Mouse (Mus musculus): ENCODE measurements around the gene Ergic1. TPM values are rescaled to one million over a fixed set of nuclear protein-coding genes. Genes with fewer than 3 reads are reported as not detected.

Ergic1 gene
- total RNA-seq (2023) = 16.5 and 25.5 TPM in 2 replicates

GRCm38 (mm10) chr17:26561290-26561640, at the start of gene Ergic1:
TSS of gene Ergic1 (plus strand) at chr17:26561489.

GRCm38 (mm10) chr17:26561651-26562181, 427 bp downstream of the Ergic1 start, which contains the start of gene Dusp1:
TSS of gene Dusp1 (minus strand) at chr17:26562128.

GRCm38 (mm10) chr17:26662978-26663683, 101.8 kb downstream of the Ergic1 start, which contains the start of gene Atp6v0e:
TSS of gene Atp6v0e (plus strand) at chr17:26663231.

Other genes starting within 250 kb of the Ergic1 start
- 7.8 and 9.3 TPM in 2 replicates for gene Neurl1b, start 146.7 kb upstream of the Ergic1 start, total RNA-seq (2023)
- gene Dusp1, start 639 bp downstream of the Ergic1 start, total RNA-seq (2023) = 1,452 and 2,172 TPM in 2 replicates
- gene Atp6v0e, start 101.7 kb downstream of the Ergic1 start, total RNA-seq (2023) = 149 and 160 TPM in 2 replicates
- gene Crebrf, start 154.2 kb downstream of the Ergic1 start, total RNA-seq (2023) = 77.1 and 128 TPM in 2 replicates
- 14.8 and 19.3 TPM in 2 replicates for gene Bnip1, start 219.6 kb downstream of the Ergic1 start, total RNA-seq (2023)